Mouse (Mus musculus): ENCODE measurements around the gene Abcc12. TPM values are rescaled to one million over a fixed set of nuclear protein-coding genes. Genes with fewer than 3 reads are reported as not detected.

Gene Abcc12
- 0.16 and 0.17 TPM in 2 replicates for polyA plus RNA-seq (2012; rRNA removed)

GRCm38 (mm10) chr8:86580458-86580857 lies at the start of gene Abcc12:
Gene Abcc12 (minus strand): TSS chr8:86580686.

GRCm38 (mm10) chr8:86623911-86624731 lies 43.6 kb upstream of the Abcc12 start, which contains the start of gene Lonp2:
Gene Lonp2 (plus strand): TSS chr8:86624043.

Other genes starting within 250 kb of the Abcc12 start
- 42.2 and 42.4 TPM in 2 replicates for gene Lonp2, start 43.4 kb upstream of the Abcc12 start, polyA plus RNA-seq (2012; rRNA removed)
- gene Gm10638, start 165.0 kb upstream of the Abcc12 start, polyA plus RNA-seq (2012; rRNA removed) = 2.0 and 3.5 TPM in 2 replicates
- gene Siah1a, start 165.2 kb upstream of the Abcc12 start, polyA plus RNA-seq (2012; rRNA removed) = 33.9 and 49.4 TPM in 2 replicates